Mouse (Mus musculus) WW6 (cell line): ENCODE measurements around the gene Thnsl1.

Source experiments
- DNase-seq: peaks from one replicate; pipeline ENCODE4 v3.0.0-alpha.2; 2013; ENCODE audit warnings: low read depth, low spot score

Gene Thnsl1

GRCm38 (mm10) chr2:21204912-21205830 is at the start of gene Thnsl1, which contains the start of gene Enkur:
TSS of gene Thnsl1 (plus strand) at chr2:21205724.
TSS of gene Enkur (minus strand) at chr2:21205365.
- DNase-seq, result peak; percentile 92

- DNase-seq, result no peak
Observed at GRCm38 (mm10) chr2:21164296-21164695, 41.2 kb upstream of the Thnsl1 start.

GRCm38 (mm10) chr2:21167916-21168315 is 37.6 kb upstream of the Thnsl1 start:
- DNase-seq, result no peak

- no peak for DNase-seq
Observed at GRCm38 (mm10) chr2:21172797-21173196, 32.7 kb upstream of the Thnsl1 start.

- DNase-seq, result no peak
Observed at GRCm38 (mm10) chr2:21179136-21179535, 26.4 kb upstream of the Thnsl1 start.

GRCm38 (mm10) chr2:21182811-21183210 is 22.7 kb upstream of the Thnsl1 start:
- DNase-seq, result no peak

GRCm38 (mm10) chr2:21187576-21187975 is 17.9 kb upstream of the Thnsl1 start:
- DNase-seq, result no peak

GRCm38 (mm10) chr2:21188610-21189009 is 16.9 kb upstream of the Thnsl1 start:
- no peak for DNase-seq

- DNase-seq, result no peak
Observed at GRCm38 (mm10) chr2:21191232-21191631, 14.3 kb upstream of the Thnsl1 start.

GRCm38 (mm10) chr2:21195233-21195632 is 10.3 kb upstream of the Thnsl1 start:
- DNase-seq, result no peak

GRCm38 (mm10) chr2:21199051-21199450 is 6.5 kb upstream of the Thnsl1 start:
- no peak for DNase-seq

GRCm38 (mm10) chr2:21202754-21203153 is 2.8 kb upstream of the Thnsl1 start:
- no peak for DNase-seq

GRCm38 (mm10) chr2:21205831-21206159 is 271 bp downstream of the Thnsl1 start:
- no peak for DNase-seq

GRCm38 (mm10) chr2:21206278-21206677 is 754 bp downstream of the Thnsl1 start:
- DNase-seq, result no peak

GRCm38 (mm10) chr2:21211361-21211760 is 5.8 kb downstream of the Thnsl1 start:
- DNase-seq, result no peak

- DNase-seq, result no peak
Observed at GRCm38 (mm10) chr2:21214322-21214721, 8.8 kb downstream of the Thnsl1 start.

- no peak for DNase-seq
Observed at GRCm38 (mm10) chr2:21215284-21215683, 9.8 kb downstream of the Thnsl1 start.

- no peak for DNase-seq
Observed at GRCm38 (mm10) chr2:21222453-21223384, 17.2 kb downstream of the Thnsl1 start.

GRCm38 (mm10) chr2:21230276-21230675 is 24.8 kb downstream of the Thnsl1 start:
- no peak for DNase-seq

GRCm38 (mm10) chr2:21231147-21231546 is 25.6 kb downstream of the Thnsl1 start:
- no peak for DNase-seq

GRCm38 (mm10) chr2:21234871-21235648 is 29.5 kb downstream of the Thnsl1 start:
- DNase-seq, result no peak
